31 mouse cellular contexts compared by ENCODE assay signal in genomic region chr4:60821363-60821762, GRCm38 (mm10). TPM values are rescaled to one million over a fixed set of nuclear protein-coding genes. Genes with fewer than 3 reads are reported as not detected.
"Had no signal": no experiment of that assay in that cellular context is flagged by ENCODE, and none has a peak within 500 bp of the region (broad histone marks: within the 10 kb centered on the region; RNA-seq: fewer than 3 reads in every experiment).

Gene Mup22 (minus strand): TSS chr4:60821463.

RNA-seq across cellular contexts. Expression of gene Mup22, which starts in this region (rescaled TPM):
- total RNA-seq: left cerebral cortex, postnatal 10 days; left cerebral cortex, postnatal 14 days; left cerebral cortex, postnatal 25 days; left cerebral cortex, postnatal 36 days; left cerebral cortex, postnatal 4 days; megakaryocyte progenitor cell, adult 5-6 weeks; megakaryocyte, adult 5-6 weeks; megakaryocyte-erythroid progenitor cell, adult 5-6 weeks; midbrain, postnatal 0 days; monocyte, adult 5-6 weeks had no signal
- polyA plus RNA-seq: liver, embryonic 11.5 days; liver, embryonic 12.5 days; liver, embryonic 13.5 days; liver, embryonic 14.5 days; liver, embryonic 15.5 days; liver, embryonic 16.5 days; liver, postnatal 0 days; lung, adult 2 months; lung, embryonic 14.5 days; lung, embryonic 15.5 days; lung, embryonic 16.5 days; lung, postnatal 0 days; macrophage; midbrain, embryonic 10.5 days; midbrain, embryonic 11.5 days; midbrain, embryonic 12.5 days; midbrain, embryonic 13.5 days; midbrain, embryonic 14.5 days; midbrain, embryonic 15.5 days; midbrain, embryonic 16.5 days; midbrain, postnatal 0 days; myocyte had no signal
